21 mouse cellular contexts compared by ENCODE assay signal in genomic region chr2:94267213-94267850, GRCm38 (mm10).
A peak's percentile ranks its signal among the peaks of the same experiment; 100 is the strongest.
DNase-seq lines count a peak whose midpoint lies in the region; ATAC-seq and TF ChIP-seq lines count a peak whose summit lies in the region.
"Had no signal": no experiment of that assay in that cellular context is flagged by ENCODE, and none has a peak within 500 bp of the region (broad histone marks: within the 10 kb centered on the region; RNA-seq: fewer than 3 reads in every experiment).

No protein-coding gene starts in this region.

- H3K4me2 ChIP-seq in heart, embryonic 12.5 days, result no peak overlapping the region
- no peak overlapping the region for H3K4me2 ChIP-seq in forebrain, postnatal 0 days (ENCODE audit: low read depth)
- H3K4me2 ChIP-seq: liver, embryonic 13.5 days; lung, embryonic 15.5 days; neural tube, embryonic 13.5 days had no signal

- no peak for TF ChIP-seq CTCF in brain, embryonic 14.5 days (IDR thresholded peaks at IDR 0.05; ENCODE audit: borderline replicate concordance, extremely low read depth, insufficient read depth, insufficient read length)
- no peak for TF ChIP-seq CTCF in forebrain, postnatal 0 days (IDR thresholded peaks at IDR 0.05; ENCODE audit: low read depth)

- no peak for TF ChIP-seq POLR2A in brain, embryonic 14.5 days (IDR thresholded peaks at IDR 0.05; ENCODE audit: borderline replicate concordance, extremely low read depth, insufficient read depth, insufficient read length, poor library complexity, severe bottlenecking)

- intact Hi-C loops in gastrocnemius, postnatal 36 days (cut with DNase I), result no loop called here

- no peak overlapping the region for H3K9ac ChIP-seq in heart, embryonic 12.5 days
- H3K9ac ChIP-seq in forebrain, postnatal 0 days, result no peak overlapping the region
- H3K9ac ChIP-seq: liver, embryonic 13.5 days; lung, embryonic 15.5 days; neural tube, embryonic 13.5 days had no signal

- peak overlapping the region; percentile 80; the same call in 1 of the 2 replicates for H3K27ac ChIP-seq in heart, embryonic 10.5 days
- no peak overlapping the region for H3K27ac ChIP-seq in heart, embryonic 12.5 days (ENCODE audit: poor library complexity, severe bottlenecking)
- H3K27ac ChIP-seq in forebrain, postnatal 0 days (ENCODE audit: low read depth, low read length), result no peak overlapping the region
- H3K27ac ChIP-seq: liver, embryonic 13.5 days; lung, embryonic 15.5 days; neural tube, embryonic 13.5 days had no signal

- ATAC-seq in heart, embryonic 12.5 days (ENCODE audit: insufficient number of reproducible peaks, low FRiP score), result no peak
- no peak for ATAC-seq in forebrain, postnatal 0 days

- H3K9me3 ChIP-seq in heart, embryonic 10.5 days, result no peaks in the 10 kb centered on the region
- H3K9me3 ChIP-seq in heart, embryonic 12.5 days (replicated peaks), result no peaks in the 10 kb centered on the region
- H3K9me3 ChIP-seq in forebrain, postnatal 0 days (ENCODE audit: low read length), result no peaks in the 10 kb centered on the region
- H3K9me3 ChIP-seq: embryonic facial prominence, embryonic 10.5 days; liver, embryonic 13.5 days; lung, embryonic 15.5 days; neural tube, embryonic 13.5 days had no signal

- H3K36me3 ChIP-seq in heart, embryonic 10.5 days, result no peaks in the 10 kb centered on the region
- H3K36me3 ChIP-seq in heart, embryonic 12.5 days, result no peaks in the 10 kb centered on the region
- no peaks in the 10 kb centered on the region for H3K36me3 ChIP-seq in forebrain, postnatal 0 days (ENCODE audit: insufficient read depth)
- H3K36me3 ChIP-seq: embryonic facial prominence, embryonic 10.5 days; liver, embryonic 13.5 days; lung, embryonic 15.5 days; neural tube, embryonic 13.5 days had no signal

- peaks cover 24% of the 10 kb centered on the region for H3K27me3 ChIP-seq in heart, embryonic 10.5 days (ENCODE audit: insufficient read depth, poor library complexity, severe bottlenecking)
- H3K27me3 ChIP-seq in heart, embryonic 12.5 days (replicated peaks), result peaks cover 7% of the 10 kb centered on the region; the same call in 1 of the 2 replicates
- H3K27me3 ChIP-seq in forebrain, postnatal 0 days (ENCODE audit: insufficient read depth, low read length), result no peaks in the 10 kb centered on the region

- H3K4me1 ChIP-seq in heart, embryonic 10.5 days, result peaks cover 38% of the 10 kb centered on the region
- H3K4me1 ChIP-seq in heart, embryonic 12.5 days (replicated peaks), result peaks cover 47% of the 10 kb centered on the region
- peaks cover 16% of the 10 kb centered on the region for H3K4me1 ChIP-seq in forebrain, postnatal 0 days (ENCODE audit: insufficient read depth)

- DNase-seq in heart, embryonic 10.5 days (ENCODE audit: low spot score), result no peak
- DNase-seq in 3T3-L1 (ENCODE audit: low read depth, low spot score), result peak; percentile 67
- peak; percentile 73 for DNase-seq in brain, embryonic 14.5 days (ENCODE audit: low read depth)
- DNase-seq in forebrain, postnatal 0 days, result peak; percentile 16
- DNase-seq in gastrocnemius, postnatal 36 days, result no peak
- DNase-seq in B cell, adult 2 months, result no peak
- DNase-seq in left cerebral cortex, adult 18-20 months (ENCODE audit: low spot score in 2 of 2), result no peak
- DNase-seq: cerebellum, adult 11-12 months; cerebellum, postnatal 36 days; heart, postnatal 4 days; kidney, adult 11 months; kidney, postnatal 10 days; liver, embryonic 13.5 days; retina, postnatal 1 day; right cerebral cortex, postnatal 4 days; thymus, postnatal 14 days had no signal

- H3K4me3 ChIP-seq in heart, embryonic 10.5 days, result no peak overlapping the region
- no peak overlapping the region for H3K4me3 ChIP-seq in heart, embryonic 12.5 days
- no peak overlapping the region for H3K4me3 ChIP-seq in forebrain, postnatal 0 days (ENCODE audit: low read depth, low read length)
- H3K4me3 ChIP-seq: embryonic facial prominence, embryonic 10.5 days; layer of hippocampus, adult 2 months; liver, embryonic 13.5 days; lung, embryonic 15.5 days; neural tube, embryonic 13.5 days had no signal

- 22% methylated on average over 4 of the region's 4 CpGs for WGBS in heart, embryonic 10.5 days
- 32% methylated on average over 4 of the region's 4 CpGs for WGBS in heart, embryonic 12.5 days
- WGBS in forebrain, postnatal 0 days, result 7% methylated on average over 4 of the region's 4 CpGs

Comparison
In these comparisons a context has a peak if more than half of its experiments do, and no peak if none do; other contexts are left out.
1. DNase-seq: peak in 3T3-L1 (single experiment), brain, embryonic 14.5 days (single experiment) and forebrain, postnatal 0 days (single experiment); none in heart, embryonic 10.5 days (single experiment), gastrocnemius, postnatal 36 days (0 of 2), B cell, adult 2 months (0 of 2) and left cerebral cortex, adult 18-20 months (0 of 2).